Mouse (Mus musculus) heart, adult 9 months (tissue): ENCODE data around the gene Ppp2r5c.
A peak's percentile ranks its signal among the peaks of the same experiment; 100 is the strongest.

Experiments
- DNase-seq, 2 experiments: peaks; one replicate each; pipeline ENCODE4 v3.0.0; 2022; ENCODE audit warnings: low spot score in 2 of 2

Gene Ppp2r5c

GRCm38 (mm10) chr12:110446290-110447170, at the start of gene Ppp2r5c:
Ppp2r5c (plus strand) TSS chr12:110447120.
- DNase-seq = peak; percentile 92 to 94

- peak in 1 of 2 experiments; percentile 50 for DNase-seq
These were observed 48.6 kb upstream of the Ppp2r5c start for GRCm38 (mm10) chr12:110398351-110398750.

- DNase-seq = no peak
These were observed 47.8 kb upstream of the Ppp2r5c start for GRCm38 (mm10) chr12:110399161-110399560.

- DNase-seq = no peak
These were observed 46.0 kb upstream of the Ppp2r5c start for GRCm38 (mm10) chr12:110400936-110401335.

DNA sequence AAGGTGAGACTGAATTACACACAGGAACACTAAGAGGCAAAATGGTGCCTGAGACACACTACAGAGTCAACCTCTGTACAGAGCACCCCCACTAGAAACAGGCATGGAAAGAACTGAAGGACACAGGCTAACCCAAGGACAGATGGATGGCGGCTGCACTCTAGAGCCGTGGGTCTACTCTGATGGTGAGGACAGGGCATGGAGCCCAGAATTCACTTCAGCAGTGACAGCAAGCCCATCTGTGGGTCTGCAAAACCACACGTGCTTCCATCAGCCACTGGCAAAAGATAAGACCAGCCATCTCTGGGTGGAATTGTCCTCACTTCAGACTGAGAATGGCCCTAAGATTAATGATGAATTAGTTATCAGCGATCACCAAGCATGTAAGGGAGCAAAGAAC, 45.0 kb upstream of the Ppp2r5c start:
- no peak for DNase-seq

DNA sequence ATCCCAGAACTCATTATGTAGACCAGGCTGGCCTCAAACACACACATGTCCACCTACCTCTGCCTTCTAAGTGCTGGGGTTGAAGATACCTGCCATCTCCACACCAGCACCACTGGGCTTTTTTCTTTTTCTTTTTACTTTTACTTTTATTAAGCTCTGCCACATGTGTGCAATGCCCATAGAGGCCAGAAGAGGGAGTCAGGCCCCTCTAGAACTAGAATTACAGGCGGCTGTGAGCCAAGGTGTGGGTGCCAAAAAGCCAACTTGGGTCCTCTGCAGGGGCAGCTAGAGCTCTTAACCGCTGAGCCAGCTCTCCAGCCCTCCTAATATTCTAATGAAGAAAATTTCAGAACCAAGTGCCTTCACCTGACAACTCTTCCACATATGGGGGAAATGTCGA, 30.7 kb upstream of the Ppp2r5c start:
- no peak for DNase-seq

- DNase-seq = peak; percentile 10 to 13
These were observed 29.6 kb upstream of the Ppp2r5c start for GRCm38 (mm10) chr12:110417023-110417986.

DNA sequence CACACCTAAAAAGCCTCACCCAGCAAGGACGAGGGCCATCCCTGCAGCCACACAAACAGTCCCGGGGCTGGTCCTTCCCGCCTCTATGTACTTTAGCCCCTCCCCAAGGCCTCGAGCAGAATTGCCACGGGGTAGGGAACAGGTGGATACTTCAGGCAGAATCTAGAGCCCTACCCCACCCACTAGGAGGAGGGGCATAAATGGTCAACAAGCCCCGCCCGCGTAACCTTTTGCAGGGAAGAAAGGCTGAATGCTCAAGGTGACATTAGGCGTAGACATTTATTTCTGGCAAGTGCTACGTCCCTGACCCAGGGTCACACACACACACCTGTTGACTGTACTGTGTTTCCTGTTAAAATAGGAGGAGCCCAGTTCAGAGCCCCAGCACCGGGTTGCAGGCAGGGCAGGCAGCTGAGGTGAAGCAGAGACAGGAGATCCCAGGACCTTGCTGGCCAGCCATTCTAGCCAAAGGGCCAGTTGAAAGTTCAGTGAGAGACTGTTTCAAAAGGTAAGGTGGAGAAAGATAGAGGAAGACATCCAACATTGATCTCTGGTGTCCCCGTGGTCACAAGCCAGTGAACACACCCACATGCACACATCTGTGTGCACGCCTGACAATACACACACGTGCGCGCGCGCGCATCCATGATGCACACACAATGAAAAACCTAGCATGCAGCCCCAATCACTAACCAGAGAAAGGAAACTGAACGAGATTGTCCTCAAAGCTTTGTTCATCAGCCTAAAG, 28.8 kb upstream of the Ppp2r5c start:
- DNase-seq = peak; percentile 15 to 24

DNA sequence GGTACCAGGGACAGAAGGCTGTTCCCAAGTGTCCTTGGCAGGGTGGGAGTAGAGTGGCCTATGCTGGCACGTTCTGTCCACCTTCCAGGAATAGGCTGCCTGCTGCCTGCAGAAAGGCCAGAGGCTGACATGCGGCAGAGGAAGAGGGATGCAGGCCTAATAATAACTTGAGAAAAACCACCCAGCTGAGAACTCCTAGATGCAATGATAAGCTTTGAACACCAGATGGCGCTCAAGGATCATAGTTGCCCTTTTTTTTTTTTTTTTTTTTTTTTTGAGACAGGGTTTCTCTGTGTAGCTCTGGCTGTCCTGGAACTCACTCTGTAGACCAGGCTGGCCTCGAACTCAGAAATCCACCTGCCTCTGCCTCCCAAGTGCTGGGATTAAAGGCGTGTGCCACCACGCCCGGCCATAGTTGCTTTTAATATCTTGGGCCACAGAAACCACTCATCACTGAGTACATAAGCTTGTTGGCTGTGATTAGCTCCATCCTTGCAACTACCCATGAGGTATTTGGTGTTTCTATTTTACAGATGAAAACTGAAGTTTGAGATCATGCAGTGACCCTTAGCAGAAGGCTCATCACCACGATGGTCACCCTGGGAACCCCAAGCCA, 28.1 kb upstream of the Ppp2r5c start:
- DNase-seq = peak; percentile 45

DNA sequence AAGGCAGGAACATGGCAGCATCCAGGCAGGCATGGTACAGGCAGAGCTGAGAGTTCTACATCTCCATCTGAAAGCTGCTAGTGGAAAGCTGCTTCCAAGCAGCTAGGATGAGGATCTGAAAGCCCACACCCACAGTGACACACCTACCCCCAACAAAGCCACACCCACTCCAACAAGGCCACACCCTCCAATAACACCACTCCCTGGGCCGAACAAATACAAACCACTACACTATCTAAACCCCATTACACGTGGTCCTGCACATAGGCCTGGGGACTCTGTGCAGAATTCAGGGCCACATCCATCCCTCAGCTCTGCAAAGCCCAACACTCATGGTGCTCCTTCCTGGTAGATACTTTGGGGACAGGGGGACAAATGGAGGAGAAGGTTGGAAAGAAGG, 27.0 kb upstream of the Ppp2r5c start:
- DNase-seq = no peak

DNA sequence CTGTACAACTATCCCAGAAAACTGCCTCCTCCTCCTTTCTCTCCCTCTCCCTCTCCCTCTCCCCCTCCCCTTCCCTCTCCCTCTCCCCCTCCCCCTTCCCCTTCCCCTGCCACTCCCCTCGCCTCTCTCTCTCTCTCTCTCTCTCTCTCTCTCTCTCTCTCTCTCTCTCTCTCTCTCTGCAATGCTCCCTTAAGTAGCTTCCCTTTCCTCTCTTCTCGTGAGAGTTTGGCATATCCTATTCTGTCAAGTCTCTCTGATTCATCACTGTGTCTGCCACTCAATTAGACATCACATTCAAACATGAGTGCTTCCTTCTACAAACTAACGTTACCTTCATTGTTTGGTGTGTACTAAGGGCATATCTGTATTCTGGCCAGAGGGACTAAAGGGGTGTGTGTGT, 25.6 kb upstream of the Ppp2r5c start:
- DNase-seq = no peak

- DNase-seq = no peak
These were observed 22.8 kb upstream of the Ppp2r5c start for GRCm38 (mm10) chr12:110424008-110424704.

- no peak for DNase-seq
These were observed 20.4 kb upstream of the Ppp2r5c start for GRCm38 (mm10) chr12:110426417-110427010.

DNA sequence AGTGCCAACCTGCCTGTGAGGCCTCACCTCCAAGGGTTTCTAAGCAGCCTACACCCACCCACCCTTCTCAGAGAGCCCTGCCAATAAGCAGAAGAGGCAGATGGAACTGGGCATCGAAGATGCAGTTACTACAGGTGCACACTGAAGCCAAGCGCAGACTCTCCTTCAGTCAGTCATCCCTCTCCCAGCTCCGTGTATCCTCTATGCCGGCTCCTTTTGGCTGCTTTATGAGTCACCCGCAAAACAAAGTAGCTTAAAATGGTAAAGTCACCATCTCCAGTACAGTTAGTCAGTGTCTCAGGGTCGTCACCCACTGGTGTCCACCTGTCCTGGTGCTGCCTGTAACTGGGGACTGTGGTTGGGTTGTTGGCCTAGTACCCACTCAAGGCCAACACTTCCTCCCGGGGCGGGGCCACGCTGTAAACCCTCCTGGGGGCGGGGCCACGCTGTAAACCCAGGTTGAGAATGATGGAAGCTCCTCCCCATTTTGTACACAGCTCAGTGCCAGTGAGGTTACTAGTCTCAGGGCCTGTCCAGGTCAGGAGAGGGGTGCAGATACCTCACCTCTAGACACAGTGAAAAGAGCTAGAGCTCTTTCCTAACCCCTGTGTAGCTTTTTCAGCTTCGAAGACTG, 17.5 kb upstream of the Ppp2r5c start:
- no peak for DNase-seq

- no peak for DNase-seq
These were observed 16.9 kb upstream of the Ppp2r5c start for GRCm38 (mm10) chr12:110429990-110430389.

DNA sequence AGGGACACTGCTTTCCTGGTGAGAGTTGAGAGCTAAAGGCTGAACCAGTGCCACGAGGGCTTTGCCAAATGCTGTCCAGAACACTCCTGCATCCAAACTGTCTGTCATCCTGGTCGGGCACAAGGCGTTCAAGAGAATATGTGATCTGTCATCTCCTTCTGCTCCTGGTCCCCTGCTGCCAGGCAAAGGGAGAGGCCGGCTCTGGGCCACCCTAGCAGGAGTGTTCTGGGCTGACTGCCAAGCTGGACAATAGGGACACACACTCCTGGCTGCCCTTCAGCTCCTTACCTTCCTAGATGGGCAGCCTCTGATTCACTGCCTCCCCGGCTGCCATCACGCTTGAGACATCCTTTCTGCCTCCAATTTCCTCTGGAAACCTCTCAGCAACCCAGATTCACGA, 15.1 kb upstream of the Ppp2r5c start:
- peak; percentile 51 to 61 for DNase-seq

GRCm38 (mm10) chr12:110436638-110437366, 10.1 kb upstream of the Ppp2r5c start:
- no peak for DNase-seq

DNA sequence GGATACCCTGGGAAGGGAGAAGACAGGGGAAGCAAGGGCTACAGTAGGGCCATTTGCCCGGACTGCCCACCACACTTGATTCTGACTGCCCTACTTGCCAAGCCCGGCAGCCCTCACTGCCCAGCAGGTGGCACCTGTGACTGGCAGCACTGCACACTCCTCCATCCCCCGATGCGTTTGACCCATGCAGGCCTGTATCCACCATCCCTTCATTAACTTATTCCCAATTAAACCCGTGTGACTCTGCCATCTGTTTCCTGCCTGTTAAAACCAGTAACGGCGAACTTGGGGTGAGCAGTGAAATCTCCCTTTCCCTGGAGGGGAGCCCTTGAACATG, 9.6 kb upstream of the Ppp2r5c start:
- DNase-seq = no peak

DNA sequence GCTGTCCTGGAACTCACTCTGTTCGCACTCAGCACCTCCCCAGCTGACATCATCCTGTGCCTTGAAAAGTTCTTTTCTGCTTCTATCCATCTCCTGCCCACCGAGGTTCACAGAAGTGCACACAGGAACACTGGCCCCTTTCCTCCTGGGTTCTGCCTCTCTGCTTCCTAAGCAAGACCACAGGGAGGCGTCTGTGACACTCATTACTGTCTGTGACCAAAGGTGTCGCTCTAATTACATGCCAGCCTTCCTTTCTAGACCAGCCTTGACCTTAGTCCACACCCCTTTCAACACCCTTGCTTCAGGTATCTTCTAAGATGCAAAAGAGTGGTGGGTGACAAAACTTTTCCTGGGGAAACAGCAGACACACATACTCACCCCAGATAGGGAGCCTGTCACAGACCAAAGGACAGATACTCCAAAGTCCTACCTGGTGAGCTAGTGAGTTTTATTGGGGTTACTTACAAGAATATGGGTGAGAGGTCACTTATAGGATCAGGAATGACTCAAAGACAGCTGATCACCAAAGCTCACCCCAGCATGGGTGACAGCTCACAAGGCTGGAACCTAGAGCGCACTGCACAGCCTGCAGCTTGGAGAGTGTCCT, 8.4 kb upstream of the Ppp2r5c start:
- no peak for DNase-seq
